Mouse (Mus musculus) left cerebral cortex, postnatal 14 days (tissue): ENCODE data around the gene Tes. TPM values are rescaled to one million over a fixed set of nuclear protein-coding genes. Genes with fewer than 3 reads are reported as not detected.

Experiments
- DNase-seq, 2 experiments: peaks; one replicate each; pipeline ENCODE4 v3.0.0; 2021 to 2022; ENCODE audit warnings: low spot score in 2 of 2, mixed read lengths in 1 of 2
- intact Hi-C: fragments of 180-260 bp; cut with DNase I; formaldehyde crosslinking; loops from one replicate; pipeline ENCODE4 v1.15.1; 2025
- total RNA-seq, 2 experiments: library from RNA; stranded (reverse); gene quantifications; 2 replicates each; pipeline ENCODE4 v1.2.3; 2021

Tes gene
- total RNA-seq, 2 experiments from 2014 or later: 4.3 to 4.4 TPM

GRCm38 (mm10) chr6:17119521-17120232, 54.7 kb downstream of the Tes start:
- intact Hi-C loops: no loop called here

GRCm38 (mm10) chr6:17140021-17140420, 75.1 kb downstream of the Tes start:
- DNase-seq: no peak
- intact Hi-C loops: no loop called here

More at GRCm38 (mm10) chr6:17119521-17120232, 54.7 kb downstream of the Tes start:
- no peak for DNase-seq

- DNase-seq: peak; percentile 12 to 31
- intact Hi-C loops: no loop called here
These were observed 77.8 kb downstream of the Tes start for GRCm38 (mm10) chr6:17142577-17143359.

GRCm38 (mm10) chr6:17151071-17151715, 86.2 kb downstream of the Tes start:
- intact Hi-C loops: no loop called here
- peak in 1 of 2 experiments; percentile 68 for DNase-seq

- intact Hi-C loops: no loop called here
These were observed 87.6 kb downstream of the Tes start for GRCm38 (mm10) chr6:17152551-17152950.

More at GRCm38 (mm10) chr6:17152551-17152950, 87.6 kb downstream of the Tes start:
- no peak for DNase-seq

Other genes with a start within 250 kb of the Tes start
- under 1 TPM in 1 of 2 experiments, not detected in 1; 0.37 TPM for gene Tfec, start 166.7 kb upstream of the Tes start, total RNA-seq
- 10 to 100 TPM; 26.8 to 27.9 TPM for gene Cav2, start 216.0 kb downstream of the Tes start, total RNA-seq
- 10 to 100 TPM; 26.2 to 27.5 TPM for gene Cav1, start 241.2 kb downstream of the Tes start, total RNA-seq